Mouse (Mus musculus): ENCODE data around the gene Ttc4.

The Ttc4 gene

DNA sequence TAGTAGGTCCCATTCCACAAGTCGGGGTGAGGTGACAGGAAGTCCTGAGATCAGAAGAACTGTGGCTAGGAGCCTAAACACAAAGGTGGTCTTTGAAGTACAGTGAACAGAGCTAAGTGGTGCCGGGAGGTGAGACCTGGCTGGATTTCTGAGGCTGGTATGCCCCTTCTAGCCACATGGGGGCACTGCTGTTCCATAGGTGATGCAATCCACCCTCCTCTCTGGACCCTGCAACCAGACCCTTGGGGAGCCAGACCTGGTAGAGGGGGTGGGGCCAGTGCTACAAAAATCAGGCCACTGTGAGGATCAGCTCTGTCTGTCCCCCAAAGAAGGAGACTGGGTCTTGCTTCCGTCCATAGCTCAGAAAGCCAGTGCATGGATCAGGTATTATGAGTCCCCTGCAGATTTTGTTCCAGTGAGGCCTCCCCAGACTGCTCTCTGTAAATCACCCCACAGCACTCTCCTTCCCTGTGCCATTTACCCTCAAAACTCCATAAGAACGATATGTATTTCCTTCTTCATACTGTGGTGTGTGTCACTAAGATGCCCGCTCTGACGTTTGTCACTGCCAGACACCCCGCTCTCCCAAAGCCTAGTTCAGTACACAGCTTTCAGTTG is 64.5 kb downstream of the Ttc4 start:
- DNase-seq (ENCODE audit: low read depth, low spot score), result peak; percentile 84

DNA sequence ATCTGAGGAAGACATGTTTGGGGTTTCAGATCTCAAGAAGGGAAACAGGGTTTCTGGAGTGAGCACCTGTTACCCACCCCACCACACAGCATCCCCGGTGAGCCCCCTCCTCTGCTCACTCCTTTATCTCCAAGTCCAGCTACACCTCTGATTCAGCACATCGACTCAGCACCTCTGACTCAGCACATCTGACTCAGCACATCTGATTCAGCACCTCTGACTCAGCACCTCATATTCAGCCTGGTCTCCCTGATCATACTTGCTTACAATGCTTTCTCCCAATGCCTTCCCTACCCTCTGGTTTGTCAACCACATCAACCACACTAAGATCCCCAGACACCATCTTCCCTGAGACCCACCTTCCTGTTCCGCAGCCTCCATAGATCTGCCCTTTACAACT is 65.2 kb downstream of the Ttc4 start:
- DNase-seq (ENCODE audit: low read depth, low spot score), result no peak

DNA sequence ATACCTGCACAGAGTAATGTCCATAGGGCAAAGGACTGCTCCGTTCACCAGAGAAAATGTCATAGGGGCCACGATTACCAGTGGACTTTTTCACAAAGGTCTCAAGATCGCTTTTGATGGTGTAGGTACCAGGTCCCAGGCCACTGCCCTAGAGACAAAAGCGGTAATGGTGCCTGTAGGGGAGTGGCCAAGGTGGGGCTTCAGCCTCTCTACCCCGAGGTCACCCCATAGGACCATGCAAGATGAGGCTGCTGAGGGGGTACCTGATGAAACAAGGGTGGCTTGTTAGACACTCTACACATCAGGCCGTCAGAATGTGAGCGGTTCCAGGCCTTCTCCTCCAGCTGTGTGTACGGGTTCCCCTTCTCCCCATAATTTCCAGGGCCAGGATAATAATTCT is 65.6 kb downstream of the Ttc4 start:
- no peak for DNase-seq (ENCODE audit: low read depth, low spot score)
